Mouse (Mus musculus) bone marrow, adult 2 months (tissue): ENCODE results near the gene Acvr1. TPM values are rescaled to one million over a fixed set of nuclear protein-coding genes. Genes with fewer than 3 reads are reported as not detected.
A peak's percentile ranks its signal among the peaks of the same experiment; 100 is the strongest.

Experiments
- H3K27ac ChIP-seq: fragments of 200-500 bp; 2 replicates; pipeline ENCODE4 v1.5.1; 2012; ENCODE audit warnings: low read depth, mild to moderate bottlenecking, control low read depth, inconsistent platforms, low read length; ENCODE audit not compliant: control insufficient read depth, poor library complexity, insufficient read depth
- H3K4me1 ChIP-seq: fragments of 200-500 bp; 2 replicates; pipeline ENCODE4 v1.6.1; 2011; ENCODE audit warnings: low read length; ENCODE audit not compliant: control insufficient read depth, insufficient read depth
- H3K4me3 ChIP-seq: fragments of 200-500 bp; replicated peaks from 2 replicates; pipeline ENCODE3; 2011; ENCODE audit warnings: mild to moderate bottlenecking, low read depth, low read length, control low read depth; ENCODE audit not compliant: control insufficient read depth
- CTCF ChIP-seq: fragments of 200-500 bp; IDR thresholded peaks from 2 replicates; pipeline ENCODE4 v1.5.1; 2011; ENCODE audit warnings: low read length, control low read depth; ENCODE audit not compliant: control insufficient read depth, insufficient read depth
- POLR2A ChIP-seq: fragments of 200-500 bp; IDR thresholded peaks from 2 replicates; pipeline ENCODE4 v1.6.1; 2011; ENCODE audit warnings: low read depth, mild to moderate bottlenecking, control low read depth, low read length, borderline replicate concordance; ENCODE audit not compliant: control insufficient read depth
- WGBS: fragments of 180-500 bp; shearing (Covaris S2); methylation state at CpG from one replicate; pipeline ENCODE4 v1.1.7; 2018; 5-methylcytosine and 5-hydroxymethylcytosine counted together
- polyA plus RNA-seq: library from polyadenylated mRNA; stranded (reverse); fragments of >200 nt; gene quantifications from 2 replicates; pipeline ENCODE4 v1.2.4, GENCODE M21; 2011; ENCODE audit warnings: low replicate concordance; ENCODE audit not compliant: missing spikeins, insufficient read depth, insufficient read length

Gene Acvr1
- polyA plus RNA-seq, 1 experiment = 3.1 TPM

- 83% methylated on average over 8 of the region's 8 CpGs for WGBS
- H3K27ac ChIP-seq = no peak overlapping the region
- TF ChIP-seq POLR2A = no peak
- no peak for TF ChIP-seq CTCF
- H3K4me1 ChIP-seq = no peaks in the 10 kb centered on the region
- no peak overlapping the region for H3K4me3 ChIP-seq
These were observed 91.4 kb downstream of the Acvr1 start for GRCm38 (mm10) chr2:58475578-58475977.

GRCm38 (mm10) chr2:58470290-58470689 lies 96.7 kb downstream of the Acvr1 start:
- 86% methylated on average over 7 of the region's 7 CpGs for WGBS
- Histone ChIP-seq H3K4me3 (no peak overlapping the region), H3K27ac (no peak overlapping the region), H3K4me1 (no peaks in the 10 kb centered on the region)
- no peak for TF ChIP-seq POLR2A
- TF ChIP-seq CTCF = no peak

- TF ChIP-seq POLR2A (no peak), CTCF (no peak)
- H3K4me1 ChIP-seq = no peaks in the 10 kb centered on the region
- 77% methylated on average over 7 of the region's 7 CpGs for WGBS
- H3K4me3 ChIP-seq = no peak within 1 kb of the TSS
- H3K27ac ChIP-seq = no peak within 1 kb of the TSS
These were observed 97.1 kb downstream of the Acvr1 start, which contains the start of gene Gm17409 for GRCm38 (mm10) chr2:58469816-58470215. TSS of gene Gm17409 (plus strand) at chr2:58470116.

GRCm38 (mm10) chr2:58458820-58459371 lies 108.1 kb downstream of the Acvr1 start:
- Histone ChIP-seq H3K4me1 (no peaks in the 10 kb centered on the region), H3K4me3 (no peak overlapping the region), H3K27ac (no peak overlapping the region)
- 79% methylated on average over 14 of the region's 14 CpGs for WGBS
- TF ChIP-seq POLR2A (no peak), CTCF (peak; percentile 33; the same call in 1 of the 2 replicates)

- Histone ChIP-seq H3K27ac (no peak overlapping the region), H3K4me3 (no peak overlapping the region), H3K4me1 (no peaks in the 10 kb centered on the region)
- WGBS = 84% methylated on average over 5 of the region's 5 CpGs
- TF ChIP-seq POLR2A (no peak), CTCF (no peak)
These were observed 109.5 kb downstream of the Acvr1 start for GRCm38 (mm10) chr2:58457488-58457865.

- H3K4me3 ChIP-seq = no peak overlapping the region
- 81% methylated on average over 8 of the region's 8 CpGs for WGBS
- H3K4me1 ChIP-seq = no peaks in the 10 kb centered on the region
- H3K27ac ChIP-seq = no peak overlapping the region
- no peak for TF ChIP-seq CTCF
- TF ChIP-seq POLR2A = no peak
These were observed 110.0 kb downstream of the Acvr1 start for GRCm38 (mm10) chr2:58456843-58457487.

GRCm38 (mm10) chr2:58454095-58454865 lies 112.7 kb downstream of the Acvr1 start:
- no peaks in the 10 kb centered on the region for H3K4me1 ChIP-seq
- TF ChIP-seq CTCF = no peak
- no peak for TF ChIP-seq POLR2A
- WGBS = 89% methylated on average over 16 of the region's 16 CpGs
- no peak overlapping the region for H3K27ac ChIP-seq
- H3K4me3 ChIP-seq = no peak overlapping the region

- no peak overlapping the region for H3K4me3 ChIP-seq
- H3K4me1 ChIP-seq = no peaks in the 10 kb centered on the region
- no peak overlapping the region for H3K27ac ChIP-seq
- WGBS = 94% methylated on average over 15 of the region's 15 CpGs
- TF ChIP-seq POLR2A = no peak
- no peak for TF ChIP-seq CTCF
These were observed 120.0 kb downstream of the Acvr1 start for GRCm38 (mm10) chr2:58447001-58447400.

GRCm38 (mm10) chr2:58443163-58443562 lies 123.8 kb downstream of the Acvr1 start:
- no peak overlapping the region for H3K4me3 ChIP-seq
- 49% methylated on average over 4 of the region's 4 CpGs for WGBS
- H3K27ac ChIP-seq = no peak overlapping the region
- no peaks in the 10 kb centered on the region for H3K4me1 ChIP-seq
- TF ChIP-seq CTCF (no peak), POLR2A (no peak)
